Mouse (Mus musculus): Measurements from ENCODE around the gene Cuedc1.
"Not testable (repeated sequence)": the region's sequence is repeated elsewhere in the genome, so short reads cannot be mapped to it uniquely, and the experiment has no call there.

GRCm38 (mm10) chr11:88195699-88196098 lies 97.8 kb downstream of the Cuedc1 start:
- TF ChIP-seq POLR2A (IDR thresholded peaks at IDR 0.05; ENCODE audit: control insufficient read depth, extremely low read depth, insufficient read depth, low read length, poor library complexity); CTCF (IDR thresholded peaks at IDR 0.05; ENCODE audit: borderline replicate concordance, control insufficient read depth, extremely low read depth, insufficient read depth, low read length, poor library complexity): not testable (repeated sequence)

All from thymus, adult 2 months (tissue).